Mouse (Mus musculus) T-helper 2 cell (primary cell): ENCODE results near the gene Tas2r121.
"Not testable (repeated sequence)": the region's sequence is repeated elsewhere in the genome, so short reads cannot be mapped to it uniquely, and the experiment has no call there.

ENCODE experiments used
- in situ Hi-C: fragments of 300-600 bp; cut with MboI, MseI; formaldehyde crosslinking; loops from one replicate; pipeline ENCODE4 v1.15.1; 2025; ENCODE audit warnings: high pct_unique_total_duplicates

Tas2r121 gene

GRCm38 (mm10) chr6:132700907-132701306, at the start of gene Tas2r121:
Gene Tas2r121, minus strand, starts transcription at chr6:132701007.
- in situ Hi-C loops = no loop called here

- in situ Hi-C loops = no loop called here
These were observed 49.4 kb upstream of the Tas2r121 start for GRCm38 (mm10) chr6:132750206-132750605.

- in situ Hi-C loops = no loop called here
These were observed 37.1 kb upstream of the Tas2r121 start, which contains the start of gene Tas2r115 for GRCm38 (mm10) chr6:132737935-132738334. Gene Tas2r115, minus strand, starts transcription at chr6:132738035.

GRCm38 (mm10) chr6:132711828-132712227, 11.0 kb upstream of the Tas2r121 start, which contains the start of gene Tas2r122:
Gene Tas2r122, minus strand, starts transcription at chr6:132711928.
- in situ Hi-C loops = no loop called here

DNA sequence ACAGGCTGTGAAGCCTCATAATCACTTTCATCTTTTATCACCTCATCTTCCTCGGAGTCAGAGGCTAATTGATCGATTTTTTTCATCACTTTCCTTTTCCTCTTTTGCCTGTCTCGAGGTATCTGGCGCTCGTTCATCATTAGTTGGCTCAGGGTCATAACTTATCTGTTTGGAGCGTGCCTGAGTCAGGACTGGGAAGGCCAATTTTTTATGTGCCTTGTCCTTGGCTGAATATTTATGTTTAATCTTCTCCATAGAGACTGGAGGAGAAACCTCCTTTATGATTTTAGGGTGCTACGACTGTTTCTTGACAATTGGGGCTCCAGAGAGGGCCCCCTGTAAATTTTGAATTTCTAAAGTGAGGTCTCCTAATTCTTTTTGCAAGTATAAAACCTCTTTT, 9.2 kb downstream of the Tas2r121 start:
- in situ Hi-C loops = not testable (repeated sequence)

- in situ Hi-C loops = no loop called here
These were observed 44.2 kb downstream of the Tas2r121 start, which contains the start of gene Tas2r120 for GRCm38 (mm10) chr6:132656653-132657052. Gene Tas2r120, plus strand, starts transcription at chr6:132656953.

DNA sequence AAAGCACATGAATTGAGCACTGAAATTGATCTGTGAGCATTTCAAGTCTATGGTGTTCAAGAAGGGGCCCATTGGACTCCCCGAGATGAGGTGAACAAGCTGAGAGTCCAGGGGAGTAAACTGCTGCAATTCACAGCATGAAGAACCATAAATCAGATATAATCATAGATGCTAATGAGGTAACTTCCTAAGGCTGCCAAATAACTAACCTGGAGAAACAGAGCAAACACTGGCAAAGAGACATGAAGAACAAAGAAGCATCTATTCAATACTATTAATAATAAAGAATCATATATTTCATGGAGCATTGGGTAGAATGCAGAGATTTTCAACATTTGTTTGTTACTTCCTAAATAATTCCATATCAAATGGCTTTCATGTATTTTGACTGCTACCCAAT, 49.4 kb downstream of the Tas2r121 start, which contains the start of gene A630073D07Rik:
Gene A630073D07Rik (minus strand): TSS at position 101 of the 400 bp plus-strand sequence.
- in situ Hi-C loops = no loop called here
